8 mouse cellular contexts compared by ENCODE assay signal in the genomic region with DNA sequence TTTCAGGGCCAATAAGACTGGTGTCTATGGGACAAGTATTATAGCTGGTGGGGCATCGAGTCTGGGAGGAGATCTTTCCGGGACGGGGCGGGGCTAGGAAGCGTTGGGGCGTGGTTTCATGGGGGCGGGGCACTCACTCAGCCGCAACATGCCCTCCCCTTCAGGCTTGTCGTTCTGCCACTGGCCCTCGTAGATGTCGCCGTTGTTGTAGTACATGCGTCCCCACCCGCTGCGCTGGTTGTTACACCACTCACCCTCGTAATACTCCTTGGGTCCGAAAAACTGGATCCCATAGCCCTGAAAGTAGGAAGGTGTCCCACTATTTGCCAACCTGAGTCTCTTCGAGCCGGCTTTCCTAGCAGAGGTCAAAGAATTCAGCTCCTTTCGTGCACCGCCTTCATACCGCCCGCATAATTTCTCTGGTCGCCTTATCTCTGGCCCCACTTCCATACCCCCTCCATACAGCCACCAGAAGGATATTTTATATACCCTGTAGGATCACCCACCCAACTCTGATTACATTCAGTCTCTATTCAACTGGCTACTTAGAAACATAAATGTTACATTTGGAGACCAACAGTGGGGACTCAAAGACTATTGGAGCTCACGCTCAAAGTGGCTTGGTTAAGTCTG. TPM values are rescaled to one million over a fixed set of nuclear protein-coding genes. Genes with fewer than 3 reads are reported as not detected.
DNase-seq lines count a peak whose midpoint lies in the region; ATAC-seq and TF ChIP-seq lines count a peak whose summit lies in the region.

No protein-coding gene starts in this region.

- no peak overlapping the region for H3K27ac ChIP-seq in forebrain, embryonic 15.5 days (replicated peaks)
- no peak overlapping the region for H3K27ac ChIP-seq in limb, embryonic 12.5 days
- H3K27ac ChIP-seq in midbrain, embryonic 12.5 days (replicated peaks), result no peak overlapping the region
- H3K27ac ChIP-seq in stomach, embryonic 14.5 days (ENCODE audit: low read length), result no peak overlapping the region

- DNase-seq in adrenal gland, postnatal 36 days, result peak; percentile 86 to 90
- DNase-seq in left cerebral cortex, adult 8-10 months (ENCODE audit: low spot score in 2 of 2), result no peak

- no peak for TF ChIP-seq CTCF in E14TG2a.4 (conservative IDR thresholded peaks at IDR 0.05; ENCODE audit: low read length)

- 5% methylated on average over 25 of the region's 25 CpGs for WGBS in forebrain, embryonic 15.5 days
- WGBS in limb, embryonic 12.5 days, result 5% methylated on average over 25 of the region's 25 CpGs
- 4% methylated on average over 25 of the region's 25 CpGs for WGBS in midbrain, embryonic 12.5 days
- WGBS in stomach, embryonic 14.5 days, result 4% methylated on average over 25 of the region's 25 CpGs

- peaks cover 86% of the 10 kb centered on the region for H3K4me1 ChIP-seq in E14TG2a.4 (replicated peaks; ENCODE audit: low read depth, low read length)
- peaks cover 11% of the 10 kb centered on the region for H3K4me1 ChIP-seq in forebrain, embryonic 15.5 days
- H3K4me1 ChIP-seq in limb, embryonic 12.5 days (replicated peaks), result 0 out of 2 replicates have a peak, but pooled peaks cover 7% of the 10 kb centered on the region
- peaks cover 8% of the 10 kb centered on the region; the same call in 1 of the 2 replicates for H3K4me1 ChIP-seq in midbrain, embryonic 12.5 days
- no peaks in the 10 kb centered on the region for H3K4me1 ChIP-seq in stomach, embryonic 14.5 days (ENCODE audit: control insufficient read depth, insufficient read depth, low read length)

- H3K27me3 ChIP-seq in E14TG2a.4 (ENCODE audit: insufficient read depth, low read length), result no peaks in the 10 kb centered on the region
- no peaks in the 10 kb centered on the region for H3K27me3 ChIP-seq in forebrain, embryonic 15.5 days
- H3K27me3 ChIP-seq in limb, embryonic 12.5 days, result no peaks in the 10 kb centered on the region; the same call in 1 of the 2 replicates
- peaks cover 7% of the 10 kb centered on the region; the same call in 1 of the 2 replicates for H3K27me3 ChIP-seq in midbrain, embryonic 12.5 days
- no peaks in the 10 kb centered on the region for H3K27me3 ChIP-seq in stomach, embryonic 14.5 days (ENCODE audit: control insufficient read depth, insufficient read depth, low read length)

- H3K36me3 ChIP-seq in E14TG2a.4 (ENCODE audit: insufficient read depth, low read length), result no peaks in the 10 kb centered on the region
- no peaks in the 10 kb centered on the region for H3K36me3 ChIP-seq in forebrain, embryonic 15.5 days
- no peaks in the 10 kb centered on the region for H3K36me3 ChIP-seq in limb, embryonic 12.5 days
- H3K36me3 ChIP-seq in midbrain, embryonic 12.5 days, result no peaks in the 10 kb centered on the region
- H3K36me3 ChIP-seq in stomach, embryonic 14.5 days (ENCODE audit: control insufficient read depth, insufficient read depth, low read length), result no peaks in the 10 kb centered on the region

- H3K9ac ChIP-seq in forebrain, embryonic 15.5 days (replicated peaks), result no peak overlapping the region
- no peak overlapping the region; the same call in 1 of the 2 replicates for H3K9ac ChIP-seq in limb, embryonic 12.5 days (replicated peaks)
- 0 out of 2 replicates have a peak overlapping the region, but pooled peaks have one; percentile 11 for H3K9ac ChIP-seq in midbrain, embryonic 12.5 days (replicated peaks)
- no peak overlapping the region; the same call in 1 of the 2 replicates for H3K9ac ChIP-seq in stomach, embryonic 14.5 days (replicated peaks; ENCODE audit: low read depth, low read length)

- H3K4me2 ChIP-seq in forebrain, embryonic 15.5 days (replicated peaks), result peak overlapping the region; percentile 39
- H3K4me2 ChIP-seq in limb, embryonic 12.5 days, result peak overlapping the region; percentile 60
- peak overlapping the region; percentile 53 for H3K4me2 ChIP-seq in midbrain, embryonic 12.5 days (replicated peaks)
- peak overlapping the region; percentile 57 for H3K4me2 ChIP-seq in stomach, embryonic 14.5 days (replicated peaks; ENCODE audit: low read depth, low read length)

- H3K9me3 ChIP-seq in E14TG2a.4 (ENCODE audit: low read length), result no peaks in the 10 kb centered on the region
- H3K9me3 ChIP-seq in forebrain, embryonic 15.5 days, result no peaks in the 10 kb centered on the region
- no peaks in the 10 kb centered on the region for H3K9me3 ChIP-seq in limb, embryonic 12.5 days
- H3K9me3 ChIP-seq in midbrain, embryonic 12.5 days, result no peaks in the 10 kb centered on the region
- H3K9me3 ChIP-seq in stomach, embryonic 14.5 days (ENCODE audit: control insufficient read depth, low read depth, low read length), result no peaks in the 10 kb centered on the region

- peak overlapping the region; percentile 74 for H3K4me3 ChIP-seq in E14TG2a.4 (replicated peaks; ENCODE audit: low read length)
- H3K4me3 ChIP-seq in forebrain, embryonic 15.5 days, result peak overlapping the region; percentile 8; the same call in 1 of the 2 replicates
- peak overlapping the region; percentile 30 for H3K4me3 ChIP-seq in limb, embryonic 12.5 days (replicated peaks)
- peak overlapping the region; percentile 20 for H3K4me3 ChIP-seq in midbrain, embryonic 12.5 days
- H3K4me3 ChIP-seq in stomach, embryonic 14.5 days (ENCODE audit: low read depth, low read length), result peak overlapping the region; percentile 27

- no peak for ATAC-seq in forebrain, embryonic 15.5 days (replicated peaks)
- ATAC-seq in hematopoietic stem cell, adult 5-6 weeks (replicated peaks in 1 of 2; ENCODE audit: insufficient read depth in 1 of 2, low FRiP score in 2 of 2, low TSS enrichment in 1 of 2, low read depth in 1 of 2, poor library complexity in 2 of 2, severe bottlenecking in 2 of 2), result peak; percentile 83 to 84
- no peak for ATAC-seq in limb, embryonic 12.5 days (ENCODE audit: insufficient number of reproducible peaks, insufficient read depth, low FRiP score, low TSS enrichment, low read depth)
- no peak; the same call in 1 of the 2 replicates for ATAC-seq in midbrain, embryonic 12.5 days (ENCODE audit: low FRiP score, low read depth)
- ATAC-seq in stomach, embryonic 14.5 days (ENCODE audit: insufficient number of reproducible peaks, insufficient read depth, low FRiP score, low read depth), result peak; percentile 59; the same call in 1 of the 2 replicates

RNA-seq across cellular contexts. Expression of gene Morn3, which starts 7.6 kb away (rescaled TPM):
- total RNA-seq in adrenal gland, postnatal 36 days (2021), result not detected
- 1.1 and 2.2 TPM in 2 replicates for polyA plus RNA-seq in forebrain, embryonic 15.5 days (2015; fragmentation: Nextera tagmentation; extraction: Ambion mirVana)
- total RNA-seq in hematopoietic stem cell, adult 5-6 weeks (2017), result 0.25 TPM in 1 of 2 replicates, not detected in the other
- polyA plus RNA-seq in limb, embryonic 12.5 days (2016; fragmentation: Nextera tagmentation; extraction: Ambion mirVana), result not detected in 2 replicates
- polyA plus RNA-seq in midbrain, embryonic 12.5 days (2016; fragmentation: Nextera tagmentation; extraction: Ambion mirVana), result not detected in 2 replicates
- not detected in 2 replicates for polyA plus RNA-seq in stomach, embryonic 14.5 days (2014; fragmentation: Nextera tagmentation; extraction: Ambion mirVana)
- total RNA-seq in left cerebral cortex, adult 8-10 months (2022), result not detected

RNA-seq across cellular contexts. Expression of gene Orai1, which starts 24.4 kb away (rescaled TPM):
- 10 to 100 TPM in 1 of 2 experiments, 1 to 10 TPM in 1; 9.2 to 12.3 TPM for total RNA-seq in adrenal gland, postnatal 36 days (2021)
- polyA plus RNA-seq in forebrain, embryonic 15.5 days (2015; fragmentation: Nextera tagmentation; extraction: Ambion mirVana), result 14.0 and 14.9 TPM in 2 replicates
- 16.8 and 18.2 TPM in 2 replicates for total RNA-seq in hematopoietic stem cell, adult 5-6 weeks (2017)
- polyA plus RNA-seq in limb, embryonic 12.5 days (2016; fragmentation: Nextera tagmentation; extraction: Ambion mirVana), result 14.3 and 14.6 TPM in 2 replicates
- polyA plus RNA-seq in midbrain, embryonic 12.5 days (2016; fragmentation: Nextera tagmentation; extraction: Ambion mirVana), result 11.7 and 13.7 TPM in 2 replicates
- 17.8 and 20.5 TPM in 2 replicates for polyA plus RNA-seq in stomach, embryonic 14.5 days (2014; fragmentation: Nextera tagmentation; extraction: Ambion mirVana)
- 10 to 100 TPM in 2 of 4 experiments, 1 to 10 TPM in 2; 6.1 to 11.8 (median 9.2) TPM for total RNA-seq in left cerebral cortex, adult 8-10 months (2022)

RNA-seq across cellular contexts. Expression of gene Tmem120b, which starts 29.0 kb away (rescaled TPM):
- 10 to 100 TPM; 27.0 to 48.7 TPM for total RNA-seq in adrenal gland, postnatal 36 days (2021)
- 16.0 and 16.9 TPM in 2 replicates for polyA plus RNA-seq in forebrain, embryonic 15.5 days (2015; fragmentation: Nextera tagmentation; extraction: Ambion mirVana)
- total RNA-seq in hematopoietic stem cell, adult 5-6 weeks (2017), result 0.56 and 2.7 TPM in 2 replicates
- polyA plus RNA-seq in limb, embryonic 12.5 days (2016; fragmentation: Nextera tagmentation; extraction: Ambion mirVana), result 14.1 and 15.9 TPM in 2 replicates
- polyA plus RNA-seq in midbrain, embryonic 12.5 days (2016; fragmentation: Nextera tagmentation; extraction: Ambion mirVana), result 10.8 and 12.7 TPM in 2 replicates
- polyA plus RNA-seq in stomach, embryonic 14.5 days (2014; fragmentation: Nextera tagmentation; extraction: Ambion mirVana), result 9.0 and 9.3 TPM in 2 replicates
- total RNA-seq in left cerebral cortex, adult 8-10 months (2022), result 10 to 100 TPM; 13.8 to 16.4 (median 16.0) TPM

RNA-seq across cellular contexts. Expression of gene Kdm2b, which starts 49.6 kb away (rescaled TPM):
- total RNA-seq in adrenal gland, postnatal 36 days (2021), result 10 to 100 TPM; 13.4 to 14.7 TPM
- polyA plus RNA-seq in forebrain, embryonic 15.5 days (2015; fragmentation: Nextera tagmentation; extraction: Ambion mirVana), result 138 and 141 TPM in 2 replicates
- total RNA-seq in hematopoietic stem cell, adult 5-6 weeks (2017), result 59.0 and 70.8 TPM in 2 replicates
- polyA plus RNA-seq in limb, embryonic 12.5 days (2016; fragmentation: Nextera tagmentation; extraction: Ambion mirVana), result 85.5 and 87.7 TPM in 2 replicates
- polyA plus RNA-seq in midbrain, embryonic 12.5 days (2016; fragmentation: Nextera tagmentation; extraction: Ambion mirVana), result 108 and 115 TPM in 2 replicates
- polyA plus RNA-seq in stomach, embryonic 14.5 days (2014; fragmentation: Nextera tagmentation; extraction: Ambion mirVana), result 34.5 and 37.9 TPM in 2 replicates
- total RNA-seq in left cerebral cortex, adult 8-10 months (2022), result 10 to 100 TPM; 22.9 to 27.1 (median 24.6) TPM

Comparison
In these comparisons a context has a peak if more than half of its experiments do, and no peak if none do; other contexts are left out.
1. H3K4me3 ChIP-seq: peak in every context shown above with its lines; median percentile 74 in E14TG2a.4; 30 in limb, embryonic 12.5 days; 27 in stomach, embryonic 14.5 days; 20 in midbrain, embryonic 12.5 days; 8 in forebrain, embryonic 15.5 days.
2. DNase-seq: peak in adrenal gland, postnatal 36 days (2 of 2); none in left cerebral cortex, adult 8-10 months (0 of 2).
3. ATAC-seq: peak in hematopoietic stem cell, adult 5-6 weeks (2 of 2) and stomach, embryonic 14.5 days (single experiment); none in forebrain, embryonic 15.5 days (single experiment), limb, embryonic 12.5 days (single experiment) and midbrain, embryonic 12.5 days (single experiment).
4. Peak in every context shown above with its lines, with median percentiles within 50 percentile points of each other: H3K4me2 ChIP-seq.